Mouse (Mus musculus) kidney, adult 9 months (tissue): ENCODE measurements around the gene Agfg2.

Experiments
- DNase-seq: peaks from one replicate; pipeline ENCODE4 v3.0.0; 2022

Agfg2 gene

GRCm38 (mm10) chr5:137682526-137682925 is 2.0 kb downstream of the Agfg2 start:
- no peak for DNase-seq

GRCm38 (mm10) chr5:137679726-137680125 is 4.8 kb downstream of the Agfg2 start:
- DNase-seq: no peak

GRCm38 (mm10) chr5:137678736-137679135 is 5.8 kb downstream of the Agfg2 start:
- DNase-seq: peak; percentile 72

- DNase-seq: no peak
Observed at GRCm38 (mm10) chr5:137677859-137678258, 6.7 kb downstream of the Agfg2 start.

GRCm38 (mm10) chr5:137674786-137675185 is 9.7 kb downstream of the Agfg2 start:
- peak; percentile 69 for DNase-seq

GRCm38 (mm10) chr5:137673015-137673414 is 11.5 kb downstream of the Agfg2 start:
- DNase-seq: no peak

GRCm38 (mm10) chr5:137672361-137672760 is 12.2 kb downstream of the Agfg2 start:
- no peak for DNase-seq

- peak; percentile 95 for DNase-seq
Observed at GRCm38 (mm10) chr5:137671443-137672240, 12.9 kb downstream of the Agfg2 start.

- DNase-seq: no peak
Observed at GRCm38 (mm10) chr5:137670240-137670639, 14.3 kb downstream of the Agfg2 start.

GRCm38 (mm10) chr5:137668971-137669370 is 15.6 kb downstream of the Agfg2 start:
- no peak for DNase-seq

GRCm38 (mm10) chr5:137663057-137663456 is 21.5 kb downstream of the Agfg2 start:
- DNase-seq: no peak

GRCm38 (mm10) chr5:137660064-137660688 is 24.4 kb downstream of the Agfg2 start:
- no peak for DNase-seq

GRCm38 (mm10) chr5:137656977-137657376 is 27.5 kb downstream of the Agfg2 start:
- peak; percentile 91 for DNase-seq

- no peak for DNase-seq
Observed at GRCm38 (mm10) chr5:137654746-137655145, 29.8 kb downstream of the Agfg2 start.

GRCm38 (mm10) chr5:137653366-137653765 is 31.2 kb downstream of the Agfg2 start:
- no peak for DNase-seq

GRCm38 (mm10) chr5:137652474-137652873 is 32.1 kb downstream of the Agfg2 start:
- peak; percentile 72 for DNase-seq

GRCm38 (mm10) chr5:137649669-137650571 is 34.6 kb downstream of the Agfg2 start:
- DNase-seq: no peak

- DNase-seq: no peak
Observed at GRCm38 (mm10) chr5:137649251-137649650, 35.3 kb downstream of the Agfg2 start.

- no peak for DNase-seq
Observed at GRCm38 (mm10) chr5:137647827-137648601, 36.5 kb downstream of the Agfg2 start.

GRCm38 (mm10) chr5:137645652-137646091 is 38.9 kb downstream of the Agfg2 start, which contains the start of gene Irs3:
TSS of gene Irs3 (minus strand) at chr5:137645714.
- peak; percentile 45 for DNase-seq

- no peak for DNase-seq
Observed at GRCm38 (mm10) chr5:137645091-137645651, 39.4 kb downstream of the Agfg2 start.

GRCm38 (mm10) chr5:137644484-137644883 is 40.0 kb downstream of the Agfg2 start:
- DNase-seq: no peak
